Mouse (Mus musculus): Measurements from ENCODE around the gene Dpf1. TPM values are rescaled to one million over a fixed set of nuclear protein-coding genes. Genes with fewer than 3 reads are reported as not detected.

Gene Dpf1
- polyA plus RNA-seq, 1 experiment from 2014 or later, result 14.7 TPM

DNA sequence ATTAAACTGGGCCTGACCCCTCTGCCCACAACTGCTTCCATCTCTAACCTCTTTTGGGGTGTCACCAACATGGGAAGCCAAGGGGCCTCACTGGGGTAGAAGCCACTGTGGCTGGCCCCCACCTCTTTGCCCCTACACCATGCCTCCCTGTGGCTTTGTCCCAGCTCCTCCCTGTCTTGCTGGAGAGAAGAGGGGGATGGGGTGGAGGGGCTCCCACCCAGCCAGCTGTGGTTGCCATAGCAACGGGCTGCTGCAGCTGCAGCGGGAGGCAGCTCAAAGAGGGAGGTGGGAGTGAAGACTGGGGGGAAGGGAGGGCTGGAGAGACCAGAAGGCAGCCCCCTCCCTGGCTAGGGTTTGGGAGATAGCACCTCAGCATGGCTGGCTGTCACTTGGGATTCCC, 13.8 kb downstream of the Dpf1 start:
- no peak for TF ChIP-seq CTCF (IDR thresholded peaks at IDR 0.05; ENCODE audit: low read depth)
- peaks cover 23% of the 10 kb centered on the region for H3K4me1 ChIP-seq (ENCODE audit: insufficient read depth)
- ATAC-seq (ENCODE audit: insufficient read depth) (peak; percentile 72), DNase-seq (peak; percentile 95)
- H3K27me3 ChIP-seq (ENCODE audit: insufficient read depth, low read length), result no peaks in the 10 kb centered on the region
- H3K9ac ChIP-seq, result peak overlapping the region; percentile 27; the same call in 1 of the 2 replicates
- peak overlapping the region; percentile 57 for H3K4me2 ChIP-seq
- peak overlapping the region; percentile 17; the same call in 1 of the 2 replicates for H3K4me3 ChIP-seq (ENCODE audit: low read depth, low read length)
- H3K36me3 ChIP-seq (ENCODE audit: insufficient read depth), result 0 out of 2 replicates have a peak, but pooled peaks cover 4% of the 10 kb centered on the region
- no peaks in the 10 kb centered on the region for H3K9me3 ChIP-seq (ENCODE audit: low read depth, low read length)
- WGBS, result 0% methylated on average over 2 of the region's 2 CpGs
- H3K27ac ChIP-seq (ENCODE audit: low read depth), result peak overlapping the region; percentile 95

DNA sequence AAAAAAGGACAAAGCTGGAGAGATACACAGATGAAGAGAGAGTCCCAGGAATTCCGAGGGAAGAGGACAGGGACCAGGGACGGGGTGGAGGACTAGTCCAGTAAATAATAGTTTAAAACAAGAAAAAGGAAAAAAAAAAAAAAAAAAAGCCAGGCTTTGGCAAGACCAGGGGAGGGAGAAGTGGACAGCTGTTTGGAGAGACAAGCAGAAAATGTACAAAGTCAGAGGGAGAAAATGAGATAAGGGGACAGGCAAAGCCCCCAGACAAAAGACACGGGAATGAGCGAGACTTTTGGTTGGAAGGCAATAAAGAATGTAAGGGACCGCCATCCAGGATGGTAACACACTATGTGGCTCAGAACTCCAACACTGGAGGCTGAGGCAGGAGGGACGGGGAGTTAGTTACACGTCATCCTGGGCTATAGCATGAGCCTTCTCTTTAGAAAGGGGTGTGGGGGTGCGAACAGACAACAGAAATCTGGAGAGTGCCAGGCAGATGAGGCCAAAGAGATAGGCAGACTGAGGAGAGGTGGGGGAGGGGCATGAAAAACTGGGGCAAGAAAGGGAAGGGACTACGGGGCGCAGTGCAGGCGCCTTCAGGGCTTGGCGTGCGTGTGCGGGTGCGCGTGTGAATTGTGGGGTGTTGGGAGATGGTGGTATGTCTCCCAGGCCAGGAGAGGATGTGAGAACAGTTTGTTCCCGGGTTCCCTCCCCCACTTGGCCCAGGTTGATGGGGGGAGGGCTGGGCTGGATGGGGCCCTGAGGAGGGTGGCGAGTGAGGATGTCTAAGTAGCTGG, 14.6 kb downstream of the Dpf1 start:
- H3K4me2 ChIP-seq, result peak overlapping the region; percentile 57
- H3K27me3 ChIP-seq (ENCODE audit: insufficient read depth, low read length), result no peaks in the 10 kb centered on the region
- H3K4me3 ChIP-seq (ENCODE audit: low read depth, low read length), result peak overlapping the region; percentile 20
- peak overlapping the region; percentile 44 for H3K9ac ChIP-seq
- peak; percentile 39 for ATAC-seq (ENCODE audit: insufficient read depth)
- 0 out of 2 replicates have a peak, but pooled peaks cover 8% of the 10 kb centered on the region for H3K36me3 ChIP-seq (ENCODE audit: insufficient read depth)
- no peaks in the 10 kb centered on the region for H3K9me3 ChIP-seq (ENCODE audit: low read depth, low read length)
- peak; percentile 78 for DNase-seq
- WGBS, result 4% methylated on average over 18 of the region's 18 CpGs
- TF ChIP-seq CTCF (IDR thresholded peaks at IDR 0.05; ENCODE audit: low read depth), result no peak
- H3K4me1 ChIP-seq (ENCODE audit: insufficient read depth), result peaks cover 23% of the 10 kb centered on the region
- H3K27ac ChIP-seq (ENCODE audit: low read depth), result peak overlapping the region; percentile 95

DNA sequence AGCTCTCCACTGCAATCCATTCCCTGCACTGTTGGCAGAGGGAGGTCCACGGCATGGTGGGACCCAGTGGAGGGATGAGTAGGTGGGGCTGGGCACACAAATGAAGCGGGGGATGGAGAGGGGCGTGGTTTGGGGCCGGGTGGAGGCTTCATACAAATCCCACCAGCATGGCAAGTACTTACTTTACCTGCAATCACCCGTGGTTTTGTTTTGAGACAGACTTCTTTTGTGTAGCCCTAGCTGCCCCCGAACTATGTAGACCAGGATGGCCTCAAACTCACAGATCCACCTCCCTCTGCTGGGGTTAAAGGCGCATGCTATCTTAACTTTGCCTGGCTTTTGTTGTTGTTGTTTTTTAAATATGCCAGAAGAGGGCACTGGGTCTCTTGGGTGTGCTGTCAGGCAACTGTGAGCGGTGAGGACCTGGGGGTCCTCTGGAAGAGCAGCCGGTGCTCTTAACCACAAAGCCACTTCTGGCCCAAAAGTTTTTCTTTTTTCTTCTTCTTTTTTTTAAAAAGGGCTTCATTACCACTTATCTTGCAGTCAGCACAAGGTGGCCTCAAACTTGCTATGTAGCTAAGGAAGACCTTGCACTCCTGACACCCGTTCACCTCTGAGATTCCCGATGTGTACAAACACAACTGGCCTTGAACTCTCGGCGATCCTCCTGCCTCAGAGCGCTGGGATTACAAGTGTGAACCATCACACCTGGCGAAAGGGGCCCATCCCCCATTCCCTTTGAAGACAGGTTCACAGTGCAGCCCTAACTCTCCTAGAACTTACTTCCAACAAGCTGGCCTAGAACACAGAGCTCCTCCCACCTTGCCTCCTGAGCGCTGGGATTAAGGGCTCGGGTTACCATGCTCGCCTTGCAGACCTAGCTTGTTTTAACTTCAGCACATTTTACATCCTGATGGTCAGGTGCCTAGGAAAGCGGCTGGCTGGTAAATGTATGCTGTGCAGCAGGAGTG, 15.9 kb downstream of the Dpf1 start:
- Histone ChIP-seq H3K36me3 (ENCODE audit: insufficient read depth) (peaks cover 19% of the 10 kb centered on the region; the same call in 1 of the 2 replicates), H3K4me2 (peak overlapping the region; percentile 57), H3K27ac (ENCODE audit: low read depth) (peak overlapping the region; percentile 95), H3K4me1 (ENCODE audit: insufficient read depth) (peaks cover 23% of the 10 kb centered on the region), H3K27me3 (ENCODE audit: insufficient read depth, low read length) (no peaks in the 10 kb centered on the region), H3K4me3 (ENCODE audit: low read depth, low read length) (peak overlapping the region; percentile 20), H3K9me3 (ENCODE audit: low read depth, low read length) (no peaks in the 10 kb centered on the region), H3K9ac (peak overlapping the region; percentile 44)
- no peak for ATAC-seq (ENCODE audit: insufficient read depth)
- WGBS, result 10% methylated on average over 19 of the region's 19 CpGs
- TF ChIP-seq CTCF (IDR thresholded peaks at IDR 0.05; ENCODE audit: low read depth), result peak; percentile 39; the same call in 1 of the 2 replicates
- peak; percentile 55 for DNase-seq

DNA sequence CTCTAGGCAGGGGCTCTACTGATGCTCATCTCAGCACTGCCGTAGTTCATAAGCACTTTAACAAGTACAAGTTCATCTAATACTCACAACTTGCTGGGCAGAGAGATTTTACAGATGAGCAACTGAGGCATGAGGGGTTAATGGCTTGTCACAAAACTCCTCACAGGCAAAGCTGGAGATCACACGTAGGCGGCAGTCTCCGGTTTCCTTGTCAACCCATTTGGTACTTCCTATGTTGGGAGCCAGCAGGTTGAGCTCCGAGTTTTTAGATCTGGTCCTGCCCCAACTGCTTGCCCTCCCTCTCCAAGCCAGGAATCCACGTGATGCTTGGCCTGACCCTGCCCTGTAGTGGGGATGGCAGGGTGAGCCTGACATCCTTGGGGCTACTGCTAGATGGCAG, 23.3 kb downstream of the Dpf1 start:
- ATAC-seq (ENCODE audit: insufficient read depth) (no peak), DNase-seq (no peak)

DNA sequence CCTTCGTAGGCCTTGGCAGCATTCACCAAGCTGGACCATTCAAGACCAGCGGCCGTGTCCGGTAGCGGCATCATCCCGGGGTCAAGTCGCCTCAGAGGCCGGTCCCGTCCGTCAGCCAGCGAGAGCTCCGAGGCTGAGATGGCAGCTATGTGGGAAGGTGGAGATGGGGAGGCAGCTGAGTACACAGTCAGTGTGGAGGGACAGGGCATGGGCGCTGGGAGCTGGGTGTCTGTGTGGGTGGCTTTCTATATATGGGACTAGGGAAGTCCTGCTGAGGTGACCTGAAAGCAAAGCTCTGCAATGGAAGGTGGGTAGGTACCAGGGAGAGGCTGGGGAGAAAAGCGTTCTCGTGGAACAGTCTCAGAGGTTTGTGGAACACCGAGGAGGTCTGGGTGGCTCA, 25.2 kb downstream of the Dpf1 start:
- 90% methylated on average over 16 of the region's 16 CpGs for WGBS
- no peak for ATAC-seq (ENCODE audit: insufficient read depth)
- no peak overlapping the region for H3K4me2 ChIP-seq
- no peaks in the 10 kb centered on the region for H3K9me3 ChIP-seq (ENCODE audit: low read depth, low read length)
- H3K4me1 ChIP-seq (ENCODE audit: insufficient read depth), result no peaks in the 10 kb centered on the region
- DNase-seq, result no peak
- peaks cover 70% of the 10 kb centered on the region for H3K36me3 ChIP-seq (ENCODE audit: insufficient read depth)
- no peak overlapping the region for H3K4me3 ChIP-seq (ENCODE audit: low read depth, low read length)
- no peaks in the 10 kb centered on the region for H3K27me3 ChIP-seq (ENCODE audit: insufficient read depth, low read length)
- no peak overlapping the region for H3K27ac ChIP-seq (ENCODE audit: low read depth)
- no peak for TF ChIP-seq CTCF (IDR thresholded peaks at IDR 0.05; ENCODE audit: low read depth)
- H3K9ac ChIP-seq, result no peak overlapping the region

More for the DNA sequence above, 23.3 kb downstream of the Dpf1 start:
- Histone ChIP-seq H3K27me3 (ENCODE audit: insufficient read depth, low read length) (no peaks in the 10 kb centered on the region), H3K36me3 (ENCODE audit: insufficient read depth) (peaks cover 65% of the 10 kb centered on the region), H3K27ac (ENCODE audit: low read depth) (no peak overlapping the region), H3K4me1 (ENCODE audit: insufficient read depth) (no peaks in the 10 kb centered on the region), H3K4me2 (no peak overlapping the region), H3K9ac (no peak overlapping the region), H3K9me3 (ENCODE audit: low read depth, low read length) (no peaks in the 10 kb centered on the region), H3K4me3 (ENCODE audit: low read depth, low read length) (no peak overlapping the region)
- WGBS, result 74% methylated on average over 6 of the region's 6 CpGs
- TF ChIP-seq CTCF (IDR thresholded peaks at IDR 0.05; ENCODE audit: low read depth), result no peak

DNA sequence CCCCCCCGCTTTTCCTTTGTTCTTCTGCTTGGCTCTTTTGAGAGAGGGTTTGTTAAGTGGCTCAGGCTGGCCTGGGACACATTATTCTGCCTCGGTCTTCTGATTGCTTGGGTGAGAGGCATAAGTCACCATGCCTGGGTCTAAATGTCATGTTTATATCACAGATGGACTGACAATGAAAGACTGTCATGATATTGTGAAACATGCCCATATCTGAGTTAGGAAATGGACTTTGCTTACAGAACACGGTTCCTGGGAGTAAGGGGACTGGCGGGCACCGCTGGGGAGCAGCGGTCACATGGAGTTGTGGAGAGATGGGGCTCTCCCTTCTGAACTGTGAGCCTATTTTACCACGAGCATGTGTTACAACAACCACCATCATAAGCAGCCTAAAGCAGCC, 30.4 kb downstream of the Dpf1 start:
- peaks cover 62% of the 10 kb centered on the region for H3K36me3 ChIP-seq (ENCODE audit: insufficient read depth)
- WGBS, result 31% methylated on average over 7 of the region's 7 CpGs
- no peak; the same call in 1 of the 2 replicates for ATAC-seq (ENCODE audit: insufficient read depth)

More for the DNA sequence above, 30.4 kb downstream of the Dpf1 start:
- no peaks in the 10 kb centered on the region for H3K4me1 ChIP-seq (ENCODE audit: insufficient read depth)
- no peaks in the 10 kb centered on the region for H3K9me3 ChIP-seq (ENCODE audit: low read depth, low read length)
- H3K4me3 ChIP-seq (ENCODE audit: low read depth, low read length), result no peak overlapping the region
- no peak overlapping the region for H3K4me2 ChIP-seq
- no peak for TF ChIP-seq CTCF (IDR thresholded peaks at IDR 0.05; ENCODE audit: low read depth)
- H3K27ac ChIP-seq (ENCODE audit: low read depth), result peak overlapping the region; percentile 27
- H3K9ac ChIP-seq, result no peak overlapping the region
- peak; percentile 44 for DNase-seq
- no peaks in the 10 kb centered on the region for H3K27me3 ChIP-seq (ENCODE audit: insufficient read depth, low read length)
